Mouse (Mus musculus) neutrophil, adult 83 days (primary cell): ENCODE data around the gene Olfr1414. TPM values are rescaled to one million over a fixed set of nuclear protein-coding genes. Genes with fewer than 3 reads are reported as not detected.

Source experiments
- total RNA-seq, 2 experiments: library from RNA; stranded (reverse); gene quantifications; one replicate each; pipeline ENCODE4 v1.2.4; 2023

Gene Olfr1414
- total RNA-seq = not detected

DNA sequence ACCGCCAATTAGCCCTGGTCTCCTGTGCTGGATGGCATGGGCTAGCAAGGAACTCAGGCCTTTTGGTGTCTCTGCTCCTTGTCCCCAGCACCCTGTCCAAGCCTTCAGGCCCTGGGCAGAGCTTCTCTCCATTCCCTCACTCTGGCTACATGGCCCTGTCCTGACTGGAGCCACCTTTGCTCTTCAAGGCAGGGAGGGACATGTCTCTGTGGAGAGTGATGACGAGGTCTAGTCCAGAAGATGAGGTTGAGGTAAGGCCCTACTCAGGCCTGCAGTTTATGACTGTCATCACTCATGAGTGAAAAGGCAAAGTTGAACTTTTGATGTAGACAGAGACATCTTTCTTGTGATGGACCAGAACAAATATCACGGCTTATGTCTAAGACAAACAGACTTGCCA lies at the start of gene Olfr1414:
Olfr1414 (minus strand) TSS at position 101 of the 400 bp plus-strand sequence.

DNA sequence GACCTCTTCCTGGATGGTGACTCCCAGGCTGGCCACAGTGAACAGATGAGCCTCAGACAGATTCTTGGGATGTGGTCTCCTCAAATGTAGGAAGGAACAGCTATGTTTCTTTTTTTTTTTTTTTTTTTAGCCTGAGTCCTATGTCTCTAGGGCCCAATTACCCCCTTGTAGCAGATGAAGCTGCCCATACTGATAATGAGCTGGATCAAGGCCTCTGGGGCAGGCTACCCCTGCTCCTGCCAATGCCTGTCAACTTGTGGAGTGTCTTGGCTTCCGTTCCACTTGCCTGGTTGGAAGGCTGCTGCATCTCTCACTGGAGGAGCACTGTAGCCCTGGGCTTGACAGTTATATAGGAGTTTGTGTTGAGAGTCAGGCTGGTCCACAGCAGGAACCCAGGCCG lies 22.5 kb downstream of the Olfr1414 start, which contains the start of gene Olfr1415:
Olfr1415 (minus strand) TSS at position 101 of the 400 bp plus-strand sequence.

DNA sequence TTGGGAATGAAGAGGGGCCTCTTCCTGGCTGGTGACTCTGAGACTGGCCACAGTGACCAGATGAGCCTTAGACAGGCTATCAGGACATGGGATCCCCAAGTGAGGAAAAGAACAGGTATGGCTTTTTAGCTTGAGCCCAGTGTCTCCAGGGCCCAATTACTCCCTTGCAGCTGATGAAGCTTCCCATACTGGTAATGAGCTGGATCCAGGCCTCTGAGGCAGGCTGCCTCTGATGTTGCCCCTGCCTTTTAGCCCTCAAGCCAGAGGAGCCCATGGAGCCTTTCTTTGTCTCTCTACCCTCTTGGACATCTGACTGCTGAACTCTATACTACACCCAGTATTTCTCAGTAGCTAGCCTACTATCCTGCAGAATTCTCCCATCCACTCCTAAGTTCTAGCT lies 33.4 kb downstream of the Olfr1414 start, which contains the start of gene Olfr1416:
Olfr1416 (minus strand) TSS at position 101 of the 400 bp plus-strand sequence.

DNA sequence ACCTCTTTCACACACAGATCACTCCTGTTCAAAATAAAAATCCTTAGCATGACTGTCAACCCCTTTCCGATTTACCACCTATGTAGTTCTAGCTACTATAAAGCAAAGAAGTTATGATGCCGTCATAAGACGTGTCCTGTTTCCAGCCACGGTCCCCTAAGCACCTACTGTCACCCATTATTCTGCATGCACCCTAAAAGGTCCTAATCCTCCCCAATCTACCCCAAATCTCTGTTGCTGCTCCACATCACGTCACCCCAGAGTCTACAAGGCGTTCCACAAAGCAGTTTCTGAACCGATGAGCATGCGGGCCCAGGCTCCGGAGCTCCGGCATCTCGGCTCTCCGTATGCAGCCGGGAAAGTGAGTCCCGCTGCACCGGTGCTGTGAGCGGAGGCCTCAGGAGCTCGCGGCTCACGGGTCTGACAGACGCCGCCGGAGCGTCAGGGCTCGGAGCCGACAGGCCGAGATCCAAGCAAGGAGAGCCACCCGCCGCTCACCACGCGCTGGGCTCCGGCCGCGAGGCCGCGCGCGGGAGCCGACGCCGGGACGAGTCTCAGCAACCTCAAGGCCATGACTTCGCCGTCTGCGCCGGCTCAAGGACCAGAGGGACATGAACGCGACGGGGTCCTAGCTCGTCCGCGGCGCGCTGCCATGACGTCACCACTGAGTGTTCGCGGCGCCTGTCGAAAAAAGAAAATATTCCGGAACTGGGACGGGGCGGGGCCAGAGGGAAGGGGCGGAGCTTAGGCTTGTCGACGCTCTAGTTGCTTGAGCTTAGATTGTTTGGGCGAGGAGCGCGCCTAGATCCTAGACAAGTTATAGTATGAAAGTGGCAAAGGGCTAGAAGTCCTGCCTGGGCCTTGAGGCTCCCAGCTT lies 45.1 kb downstream of the Olfr1414 start, which contains the start of gene Ndufa10:
Ndufa10 (minus strand) TSS at position 696 of the 877 bp plus-strand sequence.

Other genes with a start within 250 kb of the Olfr1414 start
- 10 to 100 TPM; 61.1 to 68.7 TPM for gene Ndufa10, start 44.8 kb downstream of the Olfr1414 start, total RNA-seq
- gene Olfr1416, start 33.5 kb downstream of the Olfr1414 start, total RNA-seq = not detected
- not detected for gene Olfr1415, start 22.6 kb downstream of the Olfr1414 start, total RNA-seq
- not detected for gene Olfr1413, start 52.7 kb upstream of the Olfr1414 start, total RNA-seq
- gene Olfr1412, start 67.1 kb upstream of the Olfr1414 start, total RNA-seq = not detected
- not detected for gene Olfr1411, start 75.8 kb upstream of the Olfr1414 start, total RNA-seq
- not detected for gene Olfr1410, start 87.1 kb upstream of the Olfr1414 start, total RNA-seq
- not detected for gene Olfr12, start 99.1 kb upstream of the Olfr1414 start, total RNA-seq
- gene Cops9, start 123.3 kb upstream of the Olfr1414 start, total RNA-seq = 100 to 1,000 TPM; 116 to 117 TPM
- 1 to 10 TPM; 7.4 to 8.7 TPM for gene Otos, start 130.2 kb upstream of the Olfr1414 start, total RNA-seq